8 mouse cellular contexts compared by ENCODE assay signal in genomic region chr3:90389511-90390490, GRCm38 (mm10). TPM values are rescaled to one million over a fixed set of nuclear protein-coding genes. Genes with fewer than 3 reads are reported as not detected.
DNase-seq lines count a peak whose midpoint lies in the region; ATAC-seq and TF ChIP-seq lines count a peak whose summit lies in the region.

Gene Slc27a3 (minus strand): TSS chr3:90389938.

- TF ChIP-seq POLR2A in brain, embryonic 14.5 days (IDR thresholded peaks at IDR 0.05; ENCODE audit: borderline replicate concordance, extremely low read depth, insufficient read depth, insufficient read length, poor library complexity, severe bottlenecking): 0 out of 2 replicates have a peak, but pooled peaks have one; percentile 17

- peak within 1 kb of the TSS; percentile 91 for H3K4me2 ChIP-seq in forebrain, embryonic 16.5 days (ENCODE audit: low read length)
- peak within 1 kb of the TSS; percentile 94 for H3K4me2 ChIP-seq in hindbrain, embryonic 12.5 days (replicated peaks)
- H3K4me2 ChIP-seq in midbrain, embryonic 12.5 days (replicated peaks): peak within 1 kb of the TSS; percentile 95

- peaks cover 18% of the 10 kb centered on the region for H3K36me3 ChIP-seq in forebrain, embryonic 16.5 days (ENCODE audit: control insufficient read depth, insufficient read depth)
- peaks cover 61% of the 10 kb centered on the region for H3K36me3 ChIP-seq in hindbrain, embryonic 12.5 days
- H3K36me3 ChIP-seq in limb, embryonic 10.5 days: peaks cover 73% of the 10 kb centered on the region
- H3K36me3 ChIP-seq in midbrain, embryonic 12.5 days: peaks cover 50% of the 10 kb centered on the region

- TF ChIP-seq CTCF in brain, embryonic 14.5 days (IDR thresholded peaks at IDR 0.05; ENCODE audit: borderline replicate concordance, extremely low read depth, insufficient read depth, insufficient read length): no peak

- peak within 1 kb of the TSS; percentile 89 for H3K9ac ChIP-seq in forebrain, embryonic 16.5 days (replicated peaks; ENCODE audit: low read depth, low read length)
- H3K9ac ChIP-seq in hindbrain, embryonic 12.5 days: peak within 1 kb of the TSS; percentile 86
- peak within 1 kb of the TSS; percentile 85 for H3K9ac ChIP-seq in midbrain, embryonic 12.5 days (replicated peaks)

- no peaks in the 10 kb centered on the region for H3K9me3 ChIP-seq in forebrain, embryonic 16.5 days (ENCODE audit: control insufficient read depth, low read length)
- H3K9me3 ChIP-seq in hindbrain, embryonic 12.5 days (replicated peaks): no peaks in the 10 kb centered on the region
- H3K9me3 ChIP-seq in limb, embryonic 10.5 days (replicated peaks): no peaks in the 10 kb centered on the region
- H3K9me3 ChIP-seq in midbrain, embryonic 12.5 days: no peaks in the 10 kb centered on the region

- under 1% methylated on average over 50 of the region's 55 CpGs for WGBS in forebrain, embryonic 16.5 days
- WGBS in hindbrain, embryonic 12.5 days: 1% methylated on average over 54 of the region's 55 CpGs
- WGBS in limb, embryonic 10.5 days: under 1% methylated on average over 55 of the region's 55 CpGs
- WGBS in midbrain, embryonic 12.5 days: 2% methylated on average over 54 of the region's 55 CpGs

- H3K27me3 ChIP-seq in forebrain, embryonic 16.5 days (replicated peaks; ENCODE audit: control insufficient read depth, insufficient read depth, low read length): no peaks in the 10 kb centered on the region
- no peaks in the 10 kb centered on the region for H3K27me3 ChIP-seq in hindbrain, embryonic 12.5 days
- no peaks in the 10 kb centered on the region for H3K27me3 ChIP-seq in limb, embryonic 10.5 days (ENCODE audit: low read depth, poor library complexity, severe bottlenecking)
- H3K27me3 ChIP-seq in midbrain, embryonic 12.5 days: peaks cover 18% of the 10 kb centered on the region; the same call in 1 of the 2 replicates

- H3K4me1 ChIP-seq in forebrain, embryonic 16.5 days (replicated peaks; ENCODE audit: control insufficient read depth, insufficient read depth, low read length): peaks cover 30% of the 10 kb centered on the region
- H3K4me1 ChIP-seq in hindbrain, embryonic 12.5 days: peaks cover 39% of the 10 kb centered on the region
- peaks cover 54% of the 10 kb centered on the region for H3K4me1 ChIP-seq in limb, embryonic 10.5 days
- peaks cover 31% of the 10 kb centered on the region for H3K4me1 ChIP-seq in midbrain, embryonic 12.5 days

- H3K4me3 ChIP-seq in forebrain, embryonic 16.5 days (replicated peaks; ENCODE audit: low read length): peak within 1 kb of the TSS; percentile 82
- H3K4me3 ChIP-seq in hindbrain, embryonic 12.5 days: peak within 1 kb of the TSS; percentile 68
- H3K4me3 ChIP-seq in limb, embryonic 10.5 days: peak within 1 kb of the TSS; percentile 67
- peak within 1 kb of the TSS; percentile 61 for H3K4me3 ChIP-seq in midbrain, embryonic 12.5 days

- no peak for ATAC-seq in cerebellum, adult (ENCODE audit: insufficient number of reproducible peaks, low FRiP score, low TSS enrichment)
- ATAC-seq in forebrain, embryonic 16.5 days: peak; percentile 76
- ATAC-seq in hindbrain, embryonic 12.5 days (ENCODE audit: low FRiP score): peak; percentile 65
- ATAC-seq in midbrain, embryonic 12.5 days (ENCODE audit: low FRiP score, low read depth): peak; percentile 63

- peak within 1 kb of the TSS; percentile 85 for H3K27ac ChIP-seq in forebrain, embryonic 16.5 days (ENCODE audit: low read length)
- H3K27ac ChIP-seq in hindbrain, embryonic 12.5 days: peak within 1 kb of the TSS; percentile 95
- peak within 1 kb of the TSS; percentile 95 for H3K27ac ChIP-seq in limb, embryonic 10.5 days
- H3K27ac ChIP-seq in midbrain, embryonic 12.5 days (replicated peaks): peak within 1 kb of the TSS; percentile 92

- peak; percentile 39 for DNase-seq in cerebellum, adult 11-12 months
- DNase-seq in brain, embryonic 14.5 days (ENCODE audit: low read depth): peak; percentile 76
- DNase-seq in limb, embryonic 10.5 days (ENCODE audit: low spot score): peak; percentile 85
- DNase-seq in testis, postnatal 10 days (ENCODE audit: low spot score): peak; percentile 72

RNA-seq across cellular contexts. Expression of gene Slc27a3, which starts in this region (rescaled TPM):
- 52.9 and 55.5 TPM in 2 replicates for polyA plus RNA-seq in brain, embryonic 14.5 days (2012; rRNA removed)
- 17.1 and 20.0 TPM in 2 replicates for polyA plus RNA-seq in forebrain, embryonic 16.5 days (2015; fragmentation: Nextera tagmentation; extraction: Ambion mirVana)
- polyA plus RNA-seq in hindbrain, embryonic 12.5 days (2016; fragmentation: Nextera tagmentation; extraction: Ambion mirVana): 32.9 and 35.3 TPM in 2 replicates
- 37.4 and 41.9 TPM in 2 replicates for polyA plus RNA-seq in limb, embryonic 10.5 days (2016; fragmentation: Nextera tagmentation; extraction: Ambion mirVana)
- 15.8 and 22.0 TPM in 2 replicates for polyA plus RNA-seq in midbrain, embryonic 12.5 days (2016; fragmentation: Nextera tagmentation; extraction: Ambion mirVana)
